Mouse (Mus musculus): Measurements from ENCODE around the gene Crcp. TPM values are rescaled to one million over a fixed set of nuclear protein-coding genes. Genes with fewer than 3 reads are reported as not detected.

Gene Crcp
- total and polyA plus RNA-seq, 3 experiments: 42.3 to 63.2 (median 58.3) TPM

- peaks cover 3% of the 10 kb centered on the region for H3K9me3 ChIP-seq (replicated peaks; ENCODE audit: low read length)
- TF ChIP-seq ELF1 (IDR thresholded peaks at IDR 0.05; ENCODE audit: low read depth, low read length) (no peak), USF2 (conservative IDR thresholded peaks at IDR 0.05; ENCODE audit: low read depth, low read length) (no peak), ETS1 (conservative IDR thresholded peaks at IDR 0.05; ENCODE audit: low read depth, low read length) (no peak), POLR2A (IDR thresholded peaks at IDR 0.05; ENCODE audit: low read depth, low read length) (no peak), KAT2A (IDR thresholded peaks at IDR 0.05; ENCODE audit: insufficient replicate concordance, low read length) (no peak), GABPA (IDR thresholded peaks at IDR 0.05; ENCODE audit: insufficient replicate concordance, low read depth, low read length) (no peak), ZKSCAN1 (IDR thresholded peaks at IDR 0.05; ENCODE audit: borderline replicate concordance, low read depth, low read length) (no peak), CHD2 (IDR thresholded peaks at IDR 0.05; ENCODE audit: low read length) (no peak), CTCF (conservative IDR thresholded peaks at IDR 0.05 in 1 of 2, IDR thresholded peaks at IDR 0.05 in 1 of 2; ENCODE audit: low read depth in 2 of 2, low read length in 2 of 2) (no peak), TCF12 (IDR thresholded peaks at IDR 0.05; ENCODE audit: low read depth, low read length) (no peak), NELFE (IDR thresholded peaks at IDR 0.05; ENCODE audit: low read depth, low read length) (no peak), SIN3A (IDR thresholded peaks at IDR 0.05; ENCODE audit: low read length) (no peak), HCFC1 (IDR thresholded peaks at IDR 0.05; ENCODE audit: low read depth, low read length) (no peak), USF1 (IDR thresholded peaks at IDR 0.05; ENCODE audit: low read depth, low read length) (no peak), MAFK (IDR thresholded peaks at IDR 0.05; ENCODE audit: insufficient replicate concordance, low read length) (no peak)
- no peaks in the 10 kb centered on the region for H3K27me3 ChIP-seq (replicated peaks)
- no peak overlapping the region for H3K27ac ChIP-seq (ENCODE audit: insufficient read depth, low read depth)
- in situ Hi-C loops (cut with MboI; ENCODE audit: low pct_ligation_motif_present, low pct_unique_long_range_greater_than_20kb, low sequenced_read_pairs): no loop called here
- peaks cover 4 to 34% of the 10 kb centered on the region in 2 experiments for H3K4me1 ChIP-seq (ENCODE audit: control insufficient read depth in 1 of 2, insufficient read depth in 2 of 2)
- peaks cover 19% of the 10 kb centered on the region for H3K79me2 ChIP-seq (replicated peaks; ENCODE audit: control insufficient read depth, extremely low read depth, insufficient read depth, poor library complexity, severe bottlenecking)
- H3K4me3 ChIP-seq (replicated peaks in 1 of 3; ENCODE audit: low read depth in 2 of 3, low read length in 2 of 3, poor library complexity in 1 of 3): no peak overlapping the region
- dilution Hi-C loops (cut with MboI; ENCODE audit: extremely low pct_ligation_motif_present, extremely low pct_unique_long_range_greater_than_20kb, low sequenced_read_pairs): no loop called here
- peaks cover 17 to 76% of the 10 kb centered on the region in 2 experiments for H3K36me3 ChIP-seq (replicated peaks in 1 of 2; ENCODE audit: control insufficient read depth in 1 of 2, insufficient read depth in 1 of 2, low read length in 1 of 2)
- no peak overlapping the region for H3K9ac ChIP-seq (ENCODE audit: insufficient read depth, low read depth)
- no peak for DNase-seq (ENCODE audit: extremely low read depth)
- no peak overlapping the region for H3K4me2 ChIP-seq (ENCODE audit: insufficient read depth, low read depth, poor library complexity, severe bottlenecking)
These were observed 68.7 kb downstream of the Crcp start for GRCm38 (mm10) chr5:130097837-130098236.

- H3K4me2 ChIP-seq (ENCODE audit: insufficient read depth, low read depth, poor library complexity, severe bottlenecking): no peak overlapping the region
- dilution Hi-C loops (cut with MboI; ENCODE audit: extremely low pct_ligation_motif_present, extremely low pct_unique_long_range_greater_than_20kb, low sequenced_read_pairs): no loop called here
- H3K36me3 ChIP-seq (replicated peaks in 1 of 2; ENCODE audit: control insufficient read depth in 1 of 2, insufficient read depth in 1 of 2, low read length in 1 of 2): peaks cover 19 to 77% of the 10 kb centered on the region in 2 experiments
- H3K4me1 ChIP-seq (ENCODE audit: control insufficient read depth in 1 of 2, insufficient read depth in 2 of 2): peaks cover 4 to 30% of the 10 kb centered on the region in 2 experiments
- no peak for TF ChIP-seq ETS1 (conservative IDR thresholded peaks at IDR 0.05; ENCODE audit: low read depth, low read length)
- no peak for TF ChIP-seq ZKSCAN1 (IDR thresholded peaks at IDR 0.05; ENCODE audit: borderline replicate concordance, low read depth, low read length)
- no peak for TF ChIP-seq ELF1 (IDR thresholded peaks at IDR 0.05; ENCODE audit: low read depth, low read length)
- TF ChIP-seq TCF12 (IDR thresholded peaks at IDR 0.05; ENCODE audit: low read depth, low read length): no peak
- no peak for TF ChIP-seq SMC3 (IDR thresholded peaks at IDR 0.05; ENCODE audit: low read depth, low read length)
- TF ChIP-seq UBTF (IDR thresholded peaks at IDR 0.05; ENCODE audit: low read depth, low read length): no peak
- TF ChIP-seq MXI1 (IDR thresholded peaks at IDR 0.05; ENCODE audit: low read depth, low read length): no peak
- TF ChIP-seq MYC (IDR thresholded peaks at IDR 0.05; ENCODE audit: low read depth, low read length): no peak
- TF ChIP-seq POLR2AphosphoS2 (IDR thresholded peaks at IDR 0.05; ENCODE audit: low read depth, low read length): no peak
- TF ChIP-seq MAX (IDR thresholded peaks at IDR 0.05; ENCODE audit: low read length): no peak
- no peak for TF ChIP-seq EP300 (IDR thresholded peaks at IDR 0.05; ENCODE audit: low read length)
- TF ChIP-seq GABPA (IDR thresholded peaks at IDR 0.05; ENCODE audit: insufficient replicate concordance, low read depth, low read length): no peak
- TF ChIP-seq CHD2 (IDR thresholded peaks at IDR 0.05; ENCODE audit: low read length): no peak
- no peak for TF ChIP-seq USF1 (IDR thresholded peaks at IDR 0.05; ENCODE audit: low read depth, low read length)
- TF ChIP-seq ZMIZ1 (IDR thresholded peaks at IDR 0.05; ENCODE audit: low read depth, low read length): no peak
- TF ChIP-seq KAT2A (IDR thresholded peaks at IDR 0.05; ENCODE audit: insufficient replicate concordance, low read length): no peak
- no peak for TF ChIP-seq JUND (conservative IDR thresholded peaks at IDR 0.05; ENCODE audit: low read depth, low read length)
- TF ChIP-seq SIN3A (IDR thresholded peaks at IDR 0.05; ENCODE audit: low read length): no peak
- no peak for TF ChIP-seq TBP (conservative IDR thresholded peaks at IDR 0.05; ENCODE audit: low read depth, low read length)
- no peak for TF ChIP-seq JUN (IDR thresholded peaks at IDR 0.05; ENCODE audit: insufficient read depth, low read depth, low read length)
- no peak overlapping the region for H3K9ac ChIP-seq (ENCODE audit: insufficient read depth, low read depth)
- no peak overlapping the region for H3K4me3 ChIP-seq (replicated peaks in 1 of 3; ENCODE audit: low read depth in 2 of 3, low read length in 2 of 3, poor library complexity in 1 of 3)
- no peaks in the 10 kb centered on the region for H3K27me3 ChIP-seq (replicated peaks)
- in situ Hi-C loops (cut with MboI; ENCODE audit: low pct_ligation_motif_present, low pct_unique_long_range_greater_than_20kb, low sequenced_read_pairs): no loop called here
- H3K27ac ChIP-seq (ENCODE audit: insufficient read depth, low read depth): no peak overlapping the region
- DNase-seq (ENCODE audit: extremely low read depth): no peak
- peaks cover 2% of the 10 kb centered on the region for H3K9me3 ChIP-seq (replicated peaks; ENCODE audit: low read length)
- H3K79me2 ChIP-seq (replicated peaks; ENCODE audit: control insufficient read depth, extremely low read depth, insufficient read depth, poor library complexity, severe bottlenecking): no peaks in the 10 kb centered on the region; the same call in 1 of the 2 replicates
These were observed 72.6 kb downstream of the Crcp start for GRCm38 (mm10) chr5:130101724-130102123.

Data from CH12.LX (cell line).